Mouse (Mus musculus) macrophage (primary cell): ENCODE measurements at regions not wholly inside any gene's neighbourhood (a gene's known extent, or its start where the extent isn't known, plus 50 kb on each side); places are given as distances from the start of the nearest gene placed in this dataset.

Source experiments
- H3K27ac ChIP-seq: fragments of 350-480 bp; formaldehyde crosslinking; 2 replicates; pipeline ENCODE4 v1.9.0; 2021
- H3K36me3 ChIP-seq: fragments of 350-480 bp; formaldehyde crosslinking; 2 replicates; pipeline ENCODE4 v1.9.0; 2021; ENCODE audit errors: inconsistent target
- H3K4me3 ChIP-seq: fragments of 350-480 bp; formaldehyde crosslinking; 2 replicates; pipeline ENCODE4 v1.9.0; 2021; ENCODE audit errors: inconsistent target
- H3K79me2 ChIP-seq: fragments of 350-480 bp; formaldehyde crosslinking; 2 replicates; pipeline ENCODE4 v1.9.0; 2021; ENCODE audit errors: inconsistent target
- WGBS: methylation state at CpG from one replicate; pipeline ENCODE4 v1.1.7; 2026; ENCODE audit warnings: inconsistent platforms; ENCODE audit not compliant: missing documents; 5-methylcytosine and 5-hydroxymethylcytosine counted together

GRCm38 (mm10) chr1:177645897-177646535 lies 83.6 kb upstream of the 1700016C15Rik start:
- H3K4me3 ChIP-seq, result no peak overlapping the region
- no peaks in the 10 kb centered on the region for H3K79me2 ChIP-seq
- H3K36me3 ChIP-seq, result no peaks in the 10 kb centered on the region
- H3K27ac ChIP-seq, result no peak overlapping the region
- 98% methylated on average over 4 of the region's 5 CpGs for WGBS

GRCm38 (mm10) chr1:177647876-177648275 lies 81.7 kb upstream of the 1700016C15Rik start:
- Histone ChIP-seq H3K36me3 (no peaks in the 10 kb centered on the region), H3K4me3 (no peak overlapping the region), H3K27ac (no peak overlapping the region), H3K79me2 (no peaks in the 10 kb centered on the region)
- WGBS, result 92% methylated on average over 1 of the region's 1 CpGs

GRCm38 (mm10) chr1:177648974-177649373 lies 80.6 kb upstream of the 1700016C15Rik start:
- no peaks in the 10 kb centered on the region for H3K79me2 ChIP-seq
- H3K4me3 ChIP-seq, result no peak overlapping the region
- no peak overlapping the region for H3K27ac ChIP-seq
- no peaks in the 10 kb centered on the region for H3K36me3 ChIP-seq
- 74% methylated on average over 4 of the region's 4 CpGs for WGBS

GRCm38 (mm10) chr1:177651219-177651618 lies 78.4 kb upstream of the 1700016C15Rik start:
- 93% methylated on average over 5 of the region's 5 CpGs for WGBS
- H3K4me3 ChIP-seq, result no peak overlapping the region
- no peaks in the 10 kb centered on the region for H3K36me3 ChIP-seq
- H3K27ac ChIP-seq, result no peak overlapping the region
- no peaks in the 10 kb centered on the region for H3K79me2 ChIP-seq

- H3K27ac ChIP-seq, result no peak overlapping the region
- WGBS, result 64% methylated on average over 7 of the region's 7 CpGs
- no peak overlapping the region for H3K4me3 ChIP-seq
- H3K79me2 ChIP-seq, result no peaks in the 10 kb centered on the region
- no peaks in the 10 kb centered on the region for H3K36me3 ChIP-seq
These were observed 66.5 kb upstream of the 1700016C15Rik start for GRCm38 (mm10) chr1:177663163-177663562.

GRCm38 (mm10) chr1:177667041-177667791 lies 62.4 kb upstream of the 1700016C15Rik start:
- H3K27ac ChIP-seq, result no peak overlapping the region
- WGBS, result 54% methylated on average over 8 of the region's 8 CpGs

GRCm38 (mm10) chr1:177670576-177670975 lies 59.0 kb upstream of the 1700016C15Rik start:
- Histone ChIP-seq H3K4me3 (no peak overlapping the region), H3K79me2 (no peaks in the 10 kb centered on the region), H3K36me3 (no peaks in the 10 kb centered on the region), H3K27ac (no peak overlapping the region)
- 88% methylated on average over 1 of the region's 1 CpGs for WGBS

More at GRCm38 (mm10) chr1:177667041-177667791, 62.4 kb upstream of the 1700016C15Rik start:
- no peaks in the 10 kb centered on the region for H3K79me2 ChIP-seq
- no peaks in the 10 kb centered on the region for H3K36me3 ChIP-seq
- no peak overlapping the region for H3K4me3 ChIP-seq

- Histone ChIP-seq H3K27ac (no peak overlapping the region), H3K4me3 (no peak overlapping the region), H3K36me3 (no peaks in the 10 kb centered on the region), H3K79me2 (no peaks in the 10 kb centered on the region)
- 77% methylated on average over 5 of the region's 5 CpGs for WGBS
These were observed 53.0 kb upstream of the 1700016C15Rik start for GRCm38 (mm10) chr1:177676657-177677056.

GRCm38 (mm10) chr1:177678832-177679231 lies 50.8 kb upstream of the 1700016C15Rik start:
- no peak overlapping the region for H3K27ac ChIP-seq
- 80% methylated on average over 4 of the region's 4 CpGs for WGBS
- no peak overlapping the region for H3K4me3 ChIP-seq
- no peaks in the 10 kb centered on the region for H3K36me3 ChIP-seq
- no peaks in the 10 kb centered on the region for H3K79me2 ChIP-seq
